Comparison of ENCODE assay signal across 7 mouse cellular contexts in the genomic region with DNA sequence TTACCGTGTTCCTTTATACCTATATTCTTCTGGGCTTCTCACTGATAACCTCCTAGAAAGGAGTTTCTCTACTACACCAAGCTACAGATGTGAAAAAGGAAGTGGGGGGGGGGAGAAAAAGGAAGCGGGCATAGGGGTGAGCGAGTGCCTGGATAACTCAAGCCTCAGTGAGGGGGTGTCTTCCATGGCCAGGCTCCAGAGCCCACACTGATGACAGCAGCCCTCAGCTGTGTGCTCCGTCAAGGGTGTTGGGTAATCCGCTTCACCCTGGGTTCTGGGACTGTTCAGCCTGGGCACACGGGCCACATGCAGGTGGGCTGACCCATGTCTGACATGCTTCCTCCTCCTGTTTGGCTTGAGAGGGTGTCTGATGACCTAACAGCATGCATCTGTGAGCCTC. TPM values are rescaled to one million over a fixed set of nuclear protein-coding genes. Genes with fewer than 3 reads are reported as not detected.
DNase-seq lines count a peak whose midpoint lies in the region; ATAC-seq lines count a peak whose summit lies in the region.

No protein-coding gene starts in this region.

- DNase-seq in CD4-positive, CD25-positive, alpha-beta regulatory T cell, adult 2 months (ENCODE audit: low read depth, low spot score), result peak; percentile 4
- DNase-seq in cerebellum, adult 9-11 months, result peak; percentile 19
- peak; percentile 1 for DNase-seq in liver
- peak; percentile 21 for DNase-seq in lung, postnatal 36 days
- DNase-seq in naive thymus-derived CD4-positive, alpha-beta T cell, adult 2 months (ENCODE audit: low read depth), result peak; percentile 8

- ATAC-seq in granulocyte monocyte progenitor cell, adult 5-6 weeks (replicated peaks; ENCODE audit: poor library complexity, severe bottlenecking), result peak; percentile 86
- peak; percentile 46 to 56 for ATAC-seq in hematopoietic stem cell, adult 5-6 weeks (replicated peaks in 1 of 2; ENCODE audit: insufficient read depth in 1 of 2, low FRiP score in 2 of 2, low TSS enrichment in 1 of 2, low read depth in 1 of 2, poor library complexity in 2 of 2, severe bottlenecking in 2 of 2)

RNA-seq across cellular contexts. Expression of a gene that starts 15.3 kb away (rescaled TPM):
- total RNA-seq in granulocyte monocyte progenitor cell, adult 5-6 weeks (2014; fragmentation: Nextera tagmentation), result 9.7 and 13.0 TPM in 2 replicates
- 7.4 and 8.2 TPM in 2 replicates for total RNA-seq in granulocyte monocyte progenitor cell, adult 5-6 weeks (2017)
- 5.2 and 13.8 TPM in 2 replicates for total RNA-seq in hematopoietic stem cell, adult 5-6 weeks (2017)

RNA-seq across cellular contexts. Expression of a gene that starts 45.3 kb away (rescaled TPM):
- total RNA-seq in granulocyte monocyte progenitor cell, adult 5-6 weeks (2014; fragmentation: Nextera tagmentation), result 6.5 and 7.7 TPM in 2 replicates
- 6.9 and 7.0 TPM in 2 replicates for total RNA-seq in granulocyte monocyte progenitor cell, adult 5-6 weeks (2017)
- 4.4 and 7.8 TPM in 2 replicates for total RNA-seq in hematopoietic stem cell, adult 5-6 weeks (2017)

Comparison
In these comparisons a context has a peak if more than half of its experiments do, and no peak if none do; other contexts are left out.
1. Peak in every context shown above with its lines: DNase-seq and ATAC-seq.